ENCODE assay signal across 8 mouse cellular contexts in genomic region chr16:93615118-93615870, GRCm38 (mm10). TPM values are rescaled to one million over a fixed set of nuclear protein-coding genes. Genes with fewer than 3 reads are reported as not detected.
A peak's percentile ranks its signal among the peaks of the same experiment; 100 is the strongest.
DNase-seq lines count a peak whose midpoint lies in the region; ATAC-seq and TF ChIP-seq lines count a peak whose summit lies in the region.
"Had no signal": no experiment of that assay in that cellular context is flagged by ENCODE, and none has a peak within 500 bp of the region (broad histone marks: within the 10 kb centered on the region; RNA-seq: fewer than 3 reads in every experiment).

No protein-coding gene starts in this region.

- peak; percentile 79 for TF ChIP-seq CTCF in lung, embryonic 14.5 days (IDR thresholded peaks at IDR 0.05; ENCODE audit: low read depth)

- no peaks in the 10 kb centered on the region for H3K27me3 ChIP-seq in lung, embryonic 14.5 days (ENCODE audit: insufficient read depth, low read length)
- H3K27me3 ChIP-seq: heart, embryonic 15.5 days had no signal

- H3K4me2 ChIP-seq in lung, embryonic 14.5 days: no peak overlapping the region
- H3K4me2 ChIP-seq: heart, embryonic 15.5 days had no signal

- H3K4me3 ChIP-seq in lung, embryonic 14.5 days (ENCODE audit: low read depth, low read length): no peak overlapping the region
- H3K4me3 ChIP-seq: heart, embryonic 15.5 days had no signal

- H3K9me3 ChIP-seq in lung, embryonic 14.5 days (ENCODE audit: low read depth, low read length): no peaks in the 10 kb centered on the region
- H3K9me3 ChIP-seq: heart, embryonic 15.5 days had no signal

- no peak overlapping the region for H3K27ac ChIP-seq in lung, embryonic 14.5 days (ENCODE audit: low read depth)
- H3K27ac ChIP-seq: heart, embryonic 15.5 days had no signal

- DNase-seq in B cell, adult 2 months: peak; percentile 86 to 87
- peak; percentile 73 to 77 for DNase-seq in CD8-positive naive resting alpha-beta T cell, adult 2 months (ENCODE audit: low read depth in 2 of 2, low spot score in 2 of 2)
- DNase-seq in c-Kit-negative CD71-positive TER-119-positive erythroid progenitor cells, embryonic 14.5 days (ENCODE audit: low read depth, low spot score): peak; percentile 48
- peak; percentile 59 to 63 for DNase-seq in frontal cortex, postnatal 36 days (ENCODE audit: low spot score in 2 of 2)
- peak; percentile 87 for DNase-seq in kidney, postnatal 10 days
- DNase-seq in lung, embryonic 14.5 days: peak; percentile 70
- DNase-seq in spleen, adult 18-20 months: peak; percentile 53 to 82

- H3K4me1 ChIP-seq in lung, embryonic 14.5 days (ENCODE audit: insufficient read depth): no peaks in the 10 kb centered on the region
- H3K4me1 ChIP-seq: heart, embryonic 15.5 days had no signal

- H3K36me3 ChIP-seq in lung, embryonic 14.5 days (ENCODE audit: insufficient read depth): peaks cover 10% of the 10 kb centered on the region

- no peak for ATAC-seq in lung, embryonic 14.5 days (ENCODE audit: insufficient read depth)

- no peak overlapping the region for H3K9ac ChIP-seq in lung, embryonic 14.5 days
- H3K9ac ChIP-seq: heart, embryonic 15.5 days had no signal

- 22% methylated on average over 5 of the region's 5 CpGs for WGBS in lung, embryonic 14.5 days

RNA-seq across cellular contexts. Expression of gene Cbr1, which starts 9.6 kb away (rescaled TPM):
- 87.0 and 94.3 TPM in 2 replicates for polyA plus RNA-seq in lung, embryonic 14.5 days (2014; fragmentation: Nextera tagmentation; extraction: Ambion mirVana)

RNA-seq across cellular contexts. Expression of gene Setd4, which starts 11.4 kb away (rescaled TPM):
- polyA plus RNA-seq in lung, embryonic 14.5 days (2014; fragmentation: Nextera tagmentation; extraction: Ambion mirVana): 10.3 and 12.0 TPM in 2 replicates

RNA-seq across cellular contexts. Expression of gene Gm5678, which starts 12.6 kb away (rescaled TPM):
- not detected in 2 replicates for polyA plus RNA-seq in lung, embryonic 14.5 days (2014; fragmentation: Nextera tagmentation; extraction: Ambion mirVana)
- polyA plus RNA-seq: heart, embryonic 15.5 days had no signal
